Mouse (Mus musculus) kidney, postnatal 10 days (tissue): ENCODE results near the gene Gatad1.
"Not testable (repeated sequence)": the region's sequence is repeated elsewhere in the genome, so short reads cannot be mapped to it uniquely, and the experiment has no call there.

Source experiments
- DNase-seq: peaks from one replicate; pipeline ENCODE4 v3.0.0; 2021; ENCODE audit warnings: mixed read lengths

Gatad1 gene

DNA sequence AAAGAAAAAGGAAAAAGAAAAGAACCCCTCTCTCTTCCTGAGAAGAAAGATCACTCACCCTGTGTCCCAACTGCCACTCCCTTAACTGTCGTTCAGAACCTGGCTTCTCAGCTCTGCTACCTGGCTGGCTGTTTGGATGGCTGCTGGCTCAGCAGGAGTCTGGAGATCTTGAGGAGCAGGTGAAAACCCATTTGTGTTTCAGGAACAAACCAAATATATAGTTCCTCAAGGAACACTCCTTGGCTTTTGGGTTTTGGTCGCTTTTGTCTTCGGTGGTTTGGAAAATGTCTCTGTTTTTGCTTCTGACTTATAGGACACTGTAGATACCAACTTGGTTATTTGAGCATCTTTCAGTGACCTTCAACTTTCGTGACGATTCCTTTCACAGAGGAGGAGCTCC, at the start of gene Gatad1:
Gene Gatad1 (minus strand): TSS at position 101 of the 400 bp plus-strand sequence.
- no peak for DNase-seq

DNA sequence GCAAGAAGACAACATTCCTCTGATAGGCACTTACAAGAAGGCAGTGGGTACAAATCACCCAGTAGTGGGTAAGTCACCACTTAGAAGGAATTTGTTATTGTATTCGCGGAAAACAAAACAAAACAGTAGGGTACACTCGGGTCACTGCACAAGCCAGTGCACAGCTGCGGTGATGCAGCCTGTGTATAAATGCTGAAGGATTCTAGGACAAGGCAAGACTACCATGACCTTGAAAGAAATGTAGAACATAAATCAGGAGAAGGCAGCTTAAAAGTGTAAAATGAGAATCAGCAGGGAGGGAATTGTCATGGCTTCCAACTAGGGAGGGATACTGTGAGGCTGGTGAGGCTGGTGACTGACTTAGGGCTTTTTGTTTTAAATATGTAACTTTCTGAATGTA, 45.2 kb upstream of the Gatad1 start:
- DNase-seq, result no peak

GRCm38 (mm10) chr5:3700025-3700424, 43.0 kb upstream of the Gatad1 start:
- DNase-seq, result no peak

- no peak for DNase-seq
Observed at GRCm38 (mm10) chr5:3696031-3696430, 39.0 kb upstream of the Gatad1 start.

DNA sequence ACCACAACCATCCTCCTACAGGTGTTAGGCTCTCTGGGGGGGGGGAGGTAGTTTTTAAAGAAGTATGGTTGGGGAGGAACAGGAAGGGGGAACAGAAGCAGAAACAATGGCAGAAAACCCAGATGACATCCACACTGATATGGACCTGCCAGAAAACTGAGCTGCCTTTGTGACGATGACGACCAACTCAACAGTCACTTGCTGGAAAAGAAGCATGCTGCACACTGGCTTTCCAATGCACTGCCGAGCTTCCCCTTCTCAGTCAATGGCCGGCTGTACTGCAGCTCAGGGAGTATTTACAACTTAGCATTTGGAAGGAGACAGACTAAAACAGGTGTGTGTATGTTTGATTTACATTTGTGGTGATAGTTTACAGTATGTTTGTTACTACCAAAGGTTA, 38.2 kb upstream of the Gatad1 start:
- DNase-seq, result no peak

DNA sequence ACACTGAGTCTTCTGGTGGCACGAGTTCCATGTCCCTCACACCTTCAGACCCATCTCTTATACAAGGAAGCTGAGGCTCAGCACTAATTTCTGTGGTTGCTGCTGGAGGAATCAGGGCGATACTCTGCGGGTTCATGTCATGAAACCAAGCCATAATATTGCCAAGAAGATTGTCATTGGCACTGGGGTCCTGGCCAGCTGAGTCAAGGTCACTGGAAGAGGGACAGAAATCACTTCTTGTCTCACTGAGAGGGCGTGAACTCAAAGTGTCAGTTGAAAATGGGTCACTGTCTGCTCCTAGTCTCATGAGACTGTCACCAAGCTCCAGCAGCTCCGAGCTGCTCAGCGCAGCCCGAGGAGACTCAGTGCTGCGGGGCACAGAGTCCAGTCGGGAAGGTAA, 36.0 kb upstream of the Gatad1 start:
- no peak for DNase-seq

DNA sequence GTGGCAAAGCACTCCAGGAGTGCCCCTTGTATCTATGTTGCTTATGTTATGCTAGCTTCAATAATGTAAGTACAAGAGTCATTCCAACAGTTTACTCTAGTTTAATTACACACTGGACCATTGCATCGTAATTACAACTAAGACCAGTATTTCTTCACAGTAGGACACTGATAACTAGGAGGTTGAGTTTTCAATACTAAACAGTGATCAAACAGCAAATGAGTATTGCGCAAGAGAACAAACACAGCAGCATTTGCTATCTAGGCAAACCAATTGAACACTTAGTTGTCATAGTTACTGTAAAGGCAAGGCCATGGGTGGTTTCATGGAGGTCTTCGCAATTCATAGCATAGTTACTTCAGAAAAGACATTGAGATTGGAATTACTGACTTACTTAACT, 34.3 kb upstream of the Gatad1 start:
- DNase-seq, result no peak

DNA sequence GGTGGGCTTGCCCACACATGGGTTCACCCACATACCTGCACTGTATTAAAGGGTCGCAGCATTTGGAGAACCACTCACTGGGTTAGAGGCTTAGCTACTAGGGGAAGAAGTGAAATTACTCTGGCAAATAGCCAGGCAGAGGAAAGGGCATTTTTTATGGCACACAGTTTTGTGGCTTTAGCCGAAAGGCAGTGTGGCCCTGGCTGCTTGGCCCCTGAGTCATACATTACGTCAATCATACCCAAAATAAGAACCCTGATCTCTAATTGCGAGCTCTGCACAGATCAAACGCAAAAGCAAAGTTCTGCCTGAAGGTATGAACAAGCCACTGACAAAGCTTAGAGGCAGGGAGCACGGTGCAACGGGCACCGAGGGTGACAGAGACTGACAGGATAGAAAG, 31.3 kb upstream of the Gatad1 start:
- DNase-seq, result no peak

DNA sequence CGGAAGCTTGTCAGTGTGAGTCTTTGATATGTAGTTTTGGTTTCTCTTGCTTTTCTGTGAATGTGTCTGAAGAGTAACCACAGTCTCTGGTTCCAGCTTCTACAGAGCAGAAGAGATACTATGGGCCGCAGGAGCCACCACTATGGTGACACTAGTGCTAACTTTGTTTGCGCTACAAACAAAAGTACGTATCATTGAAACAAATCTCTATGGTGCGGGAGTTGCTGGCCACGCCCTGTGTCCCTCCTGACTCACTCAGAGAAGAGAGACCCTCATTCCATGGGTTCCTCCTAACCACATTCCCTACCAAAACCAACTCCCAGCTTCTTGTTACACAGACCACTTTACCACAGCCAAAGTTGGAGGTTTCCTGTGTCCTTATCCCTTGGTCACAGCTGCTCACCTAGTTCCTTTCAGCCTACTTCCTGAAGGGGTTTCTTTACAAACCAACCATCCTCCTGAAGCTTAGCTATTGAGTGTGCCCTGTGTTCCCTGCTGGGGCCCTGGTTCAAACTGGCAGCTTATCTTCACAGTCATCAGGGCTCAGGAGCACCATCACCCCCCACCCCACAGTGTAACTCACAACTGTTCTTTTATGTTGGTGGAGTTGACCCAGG, 13.1 kb upstream of the Gatad1 start:
- DNase-seq, result no peak

- no peak for DNase-seq
Observed at GRCm38 (mm10) chr5:3666585-3666984, 9.6 kb upstream of the Gatad1 start.

GRCm38 (mm10) chr5:3665225-3665624, 8.2 kb upstream of the Gatad1 start:
- DNase-seq, result no peak

DNA sequence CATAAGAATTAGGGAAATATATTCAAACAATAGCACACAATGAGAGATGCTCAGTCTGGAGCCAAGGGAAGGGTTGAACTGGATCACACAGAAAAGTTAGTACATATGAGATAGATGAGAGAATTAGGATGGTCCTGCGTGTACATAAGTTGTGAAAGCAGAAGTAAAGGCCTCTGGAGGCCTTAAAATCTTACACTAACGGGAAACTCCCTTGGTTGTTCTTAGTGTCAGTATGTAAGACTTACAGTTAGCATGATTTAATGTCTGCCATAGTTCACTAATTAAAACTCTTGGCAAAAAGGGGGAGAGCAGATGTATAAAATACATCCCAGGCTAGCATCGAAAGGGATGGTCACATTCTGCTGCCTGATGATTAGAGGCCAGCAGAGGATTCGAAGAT, 3.2 kb downstream of the Gatad1 start:
- no peak for DNase-seq

DNA sequence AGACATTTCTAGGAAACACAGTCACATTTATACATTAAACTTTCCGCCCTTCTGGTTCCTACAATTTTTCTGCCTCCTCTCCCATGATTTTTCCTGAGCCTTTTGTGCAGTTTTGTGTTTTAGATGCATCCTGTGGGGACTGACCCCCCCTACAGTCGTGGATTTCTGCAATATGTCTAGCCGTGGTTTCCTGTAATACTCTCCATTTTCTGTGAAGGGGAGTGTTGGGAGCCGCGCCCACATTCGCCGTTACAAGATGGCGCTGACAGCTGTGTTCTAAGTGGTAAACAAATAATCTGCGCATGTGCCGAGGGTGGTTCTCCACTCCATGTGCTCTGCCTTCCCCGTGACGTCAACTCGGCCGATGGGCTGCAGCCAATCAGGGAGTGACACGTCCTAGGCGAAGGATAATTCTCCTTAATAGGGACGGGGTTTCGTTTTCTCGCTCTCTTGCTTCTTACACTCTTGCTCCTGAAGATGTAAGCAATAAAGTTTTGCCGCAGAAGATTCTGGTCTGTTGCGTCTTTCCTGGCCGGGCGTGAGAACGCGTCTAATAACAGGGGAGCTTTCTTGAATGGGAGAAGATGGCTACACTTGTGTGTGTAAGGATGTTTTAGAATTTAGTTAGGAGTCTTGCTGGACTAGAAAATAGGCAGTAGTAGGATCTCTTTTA, 3.9 kb downstream of the Gatad1 start:
- not testable (repeated sequence) for DNase-seq

GRCm38 (mm10) chr5:3651621-3652020, 5.4 kb downstream of the Gatad1 start:
- no peak for DNase-seq

DNA sequence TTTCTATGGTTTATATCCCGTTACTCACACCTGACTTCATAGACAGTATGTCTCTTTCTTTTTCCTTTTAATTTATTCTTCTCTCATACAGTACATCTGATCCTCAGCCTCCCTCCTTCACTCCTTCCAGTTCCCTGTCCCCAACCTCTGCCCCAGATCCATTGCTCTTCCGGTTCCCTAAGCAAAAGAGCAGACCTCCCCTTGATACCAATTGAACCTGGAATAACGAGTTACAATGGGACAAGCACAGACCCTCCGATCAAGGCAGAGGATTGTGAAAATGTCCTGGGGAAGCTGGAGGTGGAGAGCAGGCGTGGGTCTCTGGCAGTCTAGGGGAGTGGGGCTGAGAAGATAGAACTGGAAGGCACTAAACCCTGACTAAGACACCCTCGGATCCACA, 6.1 kb downstream of the Gatad1 start, which contains the start of gene Tmbim7:
Gene Tmbim7 (plus strand): TSS at position 301 of the 400 bp plus-strand sequence.
- no peak for DNase-seq

DNA sequence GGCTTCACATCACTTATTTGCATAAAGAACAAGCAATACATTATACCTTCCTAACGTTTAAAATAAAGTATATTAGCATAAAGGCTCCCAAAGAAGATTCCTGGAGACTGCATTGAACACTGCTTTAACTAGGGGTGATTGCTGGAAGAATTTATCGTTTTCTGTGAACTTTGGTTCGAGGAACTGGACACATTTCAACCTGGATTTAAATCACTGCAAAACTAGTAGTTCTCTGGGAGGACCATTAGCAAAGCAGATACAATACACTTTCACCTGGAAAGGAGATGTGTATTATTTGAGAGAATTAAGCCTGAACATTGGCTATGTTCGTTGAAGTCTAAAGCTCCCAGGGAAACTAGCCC, 8.2 kb downstream of the Gatad1 start:
- no peak for DNase-seq

- DNase-seq, result no peak
Observed at GRCm38 (mm10) chr5:3648206-3648848, 8.7 kb downstream of the Gatad1 start.

GRCm38 (mm10) chr5:3647708-3648121, 9.3 kb downstream of the Gatad1 start:
- DNase-seq, result peak; percentile 95

DNA sequence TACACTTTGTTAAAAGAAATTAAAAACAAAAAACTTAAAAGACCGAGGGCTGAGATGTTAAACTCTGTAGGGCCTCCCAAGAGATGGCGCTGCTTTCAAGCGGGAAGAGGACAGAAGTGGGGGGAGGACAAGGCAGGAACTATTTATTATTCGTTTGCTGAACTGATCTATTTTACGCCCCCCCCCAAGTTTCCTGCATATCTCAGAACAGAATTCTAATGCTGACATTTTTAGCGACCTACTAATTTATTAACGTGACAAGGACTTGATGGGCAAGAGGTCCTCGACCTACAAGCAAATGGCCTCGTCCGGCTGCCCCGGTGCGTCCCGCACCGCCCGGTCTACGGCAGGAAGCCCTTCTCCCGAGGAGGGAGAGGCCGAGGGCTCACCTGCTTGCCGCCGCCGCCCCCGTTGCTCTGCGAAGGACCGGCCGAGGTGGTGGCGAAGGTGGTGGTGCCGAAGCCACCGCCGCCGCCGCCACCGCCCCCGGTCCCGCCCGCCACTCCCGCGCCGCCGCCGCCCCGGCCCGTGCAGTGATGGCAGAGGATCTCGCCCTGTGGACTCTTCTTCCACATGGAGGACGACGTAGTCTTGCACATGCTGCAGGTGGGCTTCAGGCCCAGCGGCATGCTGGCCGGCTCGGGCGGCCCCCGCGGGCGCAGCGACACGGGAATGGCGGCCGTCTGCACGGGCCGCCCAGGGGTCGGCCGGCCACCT, 9.8 kb downstream of the Gatad1 start:
- DNase-seq, result peak; percentile 75

DNA sequence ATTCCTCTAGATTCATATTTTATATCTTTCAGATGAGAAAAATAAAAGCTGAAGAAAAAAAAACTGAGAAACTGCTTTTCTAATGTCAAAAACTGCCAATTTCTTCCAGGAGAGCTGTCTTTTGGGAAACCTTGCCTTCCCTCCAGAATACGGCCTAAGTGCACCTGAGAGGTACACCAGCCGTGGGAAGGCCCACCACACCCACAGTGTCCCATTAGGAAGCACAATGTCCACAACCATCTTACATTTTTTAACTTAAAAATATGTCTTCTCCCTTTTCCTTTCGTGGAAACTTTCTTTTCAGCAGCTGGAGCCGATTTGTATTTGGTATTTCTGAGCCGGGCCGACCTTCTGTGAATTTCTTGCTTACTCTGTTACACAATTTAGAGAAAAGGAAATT, 10.4 kb downstream of the Gatad1 start:
- no peak for DNase-seq

- DNase-seq, result no peak
Observed at GRCm38 (mm10) chr5:3645326-3645725, 11.7 kb downstream of the Gatad1 start.

GRCm38 (mm10) chr5:3644621-3645020, 12.4 kb downstream of the Gatad1 start:
- DNase-seq, result no peak

GRCm38 (mm10) chr5:3635286-3635685, 21.7 kb downstream of the Gatad1 start:
- DNase-seq, result no peak

- peak; percentile 15 for DNase-seq
Observed at GRCm38 (mm10) chr5:3633951-3634350, 23.0 kb downstream of the Gatad1 start.
